Mouse (Mus musculus): ENCODE measurements at regions not wholly inside any gene's neighbourhood (a gene's known extent, or its start where the extent isn't known, plus 50 kb on each side); places are given as distances from the start of the nearest gene placed in this dataset.

DNA sequence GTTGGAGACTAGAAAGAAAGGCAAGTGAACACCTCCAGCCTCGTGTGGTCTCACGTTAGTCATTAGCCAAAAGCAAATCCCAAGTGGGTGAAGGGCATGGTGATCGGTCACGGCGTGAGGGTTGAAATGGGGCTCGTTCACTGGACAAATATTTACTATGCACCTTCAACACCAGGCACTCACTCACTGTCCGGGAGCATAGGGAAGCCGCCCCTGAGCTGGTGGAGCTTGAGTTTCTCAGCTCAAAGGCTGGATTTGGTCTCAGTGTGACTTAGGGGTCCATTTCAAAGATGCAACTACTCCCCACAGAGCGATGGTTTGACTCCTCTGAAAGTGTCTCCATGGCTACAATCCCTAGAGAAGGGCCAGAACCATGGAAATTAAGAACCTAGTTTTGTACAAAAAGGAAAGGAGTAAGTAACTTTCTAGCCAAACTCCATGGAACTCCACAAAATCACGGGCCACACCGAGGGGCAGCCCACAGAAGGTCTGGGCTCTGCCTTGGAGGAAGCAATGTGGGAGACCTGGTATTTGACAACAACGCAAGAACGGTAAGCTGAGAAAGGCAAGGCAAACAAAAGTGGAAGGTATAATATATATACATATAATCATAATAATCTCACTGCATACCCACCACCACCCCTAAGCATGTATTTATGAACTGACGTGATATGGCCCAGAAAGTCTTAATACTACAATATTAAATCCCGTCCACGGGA lies 318.8 kb upstream of the Noct start:
- Histone ChIP-seq H3K9me3 (replicated peaks) (no peaks in the 10 kb centered on the region; the same call in 1 of the 2 replicates), H3K36me3 (replicated peaks) (no peaks in the 10 kb centered on the region), H3K4me3 (ENCODE audit: low read depth, low read length) (no peak overlapping the region), H3K4me1 (ENCODE audit: insufficient read depth, low read depth, low read length) (no peaks in the 10 kb centered on the region), H3K27me3 (ENCODE audit: insufficient read depth, low read length) (no peaks in the 10 kb centered on the region)
- TF ChIP-seq TAL1 (conservative IDR thresholded peaks at IDR 0.05; ENCODE audit: low read depth, low read length), result no peak
- no peak for TF ChIP-seq GATA2 (IDR thresholded peaks at IDR 0.05; ENCODE audit: borderline replicate concordance, low read depth, low read length)
- no peak for TF ChIP-seq CTCF (IDR thresholded peaks at IDR 0.05; ENCODE audit: low read depth, low read length)
- no peak for TF ChIP-seq POLR2AphosphoS5 (IDR thresholded peaks at IDR 0.05; ENCODE audit: insufficient replicate concordance, low read depth, low read length)
- no peak for TF ChIP-seq GATA1 (IDR thresholded peaks at IDR 0.05; ENCODE audit: borderline replicate concordance, low read length)
- DNase-seq (ENCODE audit: low spot score), result no peak
- ATAC-seq (ENCODE audit: extremely low read depth, insufficient number of reproducible peaks, low FRiP score, poor library complexity, severe bottlenecking), result no peak

DNA sequence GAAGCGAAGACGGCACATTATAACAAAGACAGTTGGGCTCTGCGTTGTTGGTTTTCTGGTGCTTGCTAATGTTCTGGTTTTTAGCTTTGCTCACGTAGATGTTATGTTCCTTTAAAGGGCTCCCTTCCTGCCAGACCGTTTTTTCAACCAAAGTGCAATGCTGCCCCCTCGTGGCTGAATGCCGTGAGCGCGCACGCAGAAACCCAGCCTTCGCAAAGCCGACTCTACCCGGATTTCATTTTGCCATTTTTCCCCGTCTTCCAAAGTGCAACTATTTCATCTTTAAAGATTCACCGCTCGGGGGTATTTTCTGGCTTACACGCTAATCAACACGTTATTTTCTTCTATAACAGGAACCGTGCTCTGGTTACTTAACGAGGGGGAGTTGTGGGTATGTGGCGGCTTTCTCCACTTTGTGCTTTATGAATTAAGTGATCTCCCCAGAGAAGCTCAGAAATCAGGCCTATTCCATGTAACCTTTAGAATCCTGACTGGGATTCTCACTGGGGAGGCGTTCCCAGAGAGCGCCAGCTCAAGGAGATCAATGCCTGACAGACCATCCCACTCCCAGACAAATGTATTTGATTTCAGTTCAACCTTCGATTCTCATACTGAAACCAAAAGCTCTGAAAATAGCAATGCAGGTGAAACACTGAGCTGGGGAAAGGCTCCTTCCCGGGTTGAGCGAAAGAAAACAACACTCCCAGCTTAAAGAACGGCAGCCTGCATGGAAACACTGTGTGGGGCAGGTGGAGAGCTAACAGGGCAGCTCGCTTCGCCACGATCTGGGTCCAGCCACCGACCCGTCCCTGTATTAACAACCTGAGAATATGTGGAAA lies 318.0 kb upstream of the Noct start:
- H3K4me1 ChIP-seq (ENCODE audit: insufficient read depth, low read depth, low read length), result no peaks in the 10 kb centered on the region
- TF ChIP-seq TAL1 (conservative IDR thresholded peaks at IDR 0.05; ENCODE audit: low read depth, low read length) (no peak), POLR2AphosphoS5 (IDR thresholded peaks at IDR 0.05; ENCODE audit: insufficient replicate concordance, low read depth, low read length) (no peak), GATA2 (IDR thresholded peaks at IDR 0.05; ENCODE audit: borderline replicate concordance, low read depth, low read length) (no peak), CTCF (IDR thresholded peaks at IDR 0.05; ENCODE audit: low read depth, low read length) (peak; percentile 36), GATA1 (IDR thresholded peaks at IDR 0.05; ENCODE audit: borderline replicate concordance, low read length) (no peak)
- no peaks in the 10 kb centered on the region; the same call in 1 of the 2 replicates for H3K9me3 ChIP-seq (replicated peaks)
- no peak for ATAC-seq (ENCODE audit: extremely low read depth, insufficient number of reproducible peaks, low FRiP score, poor library complexity, severe bottlenecking)
- peak; percentile 19 for DNase-seq (ENCODE audit: low spot score)
- no peaks in the 10 kb centered on the region for H3K27me3 ChIP-seq (ENCODE audit: insufficient read depth, low read length)
- H3K4me3 ChIP-seq (ENCODE audit: low read depth, low read length), result no peak overlapping the region
- H3K36me3 ChIP-seq (replicated peaks), result no peaks in the 10 kb centered on the region

DNA sequence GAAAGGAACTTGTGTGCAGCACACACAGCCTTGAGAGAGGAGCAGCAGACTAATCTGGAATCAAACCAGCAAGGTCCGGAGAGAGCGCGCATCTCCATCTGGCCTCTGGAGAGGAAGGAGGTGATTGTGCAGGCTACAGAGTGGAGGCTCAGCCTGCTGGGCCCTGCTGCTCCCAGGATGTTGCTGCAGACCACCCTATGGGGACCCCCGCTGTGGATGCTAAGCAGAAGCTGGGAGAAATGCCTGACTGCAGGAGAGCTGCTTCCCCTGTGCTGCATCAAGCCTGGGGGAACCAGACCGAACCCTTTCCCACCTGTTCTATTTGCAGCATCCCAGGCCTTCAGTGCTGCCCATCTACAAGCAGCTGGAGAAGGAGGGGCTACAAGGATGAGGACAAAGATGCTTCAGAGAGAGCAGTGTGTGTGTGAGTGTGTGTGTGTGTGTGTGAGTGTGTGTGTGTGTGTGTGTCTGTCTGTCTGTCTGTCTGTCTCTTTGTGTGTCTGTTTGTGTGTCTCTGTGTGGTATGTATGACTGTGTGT lies 311.2 kb upstream of the Noct start:
- TF ChIP-seq GATA1 (IDR thresholded peaks at IDR 0.05; ENCODE audit: borderline replicate concordance, low read length) (no peak), POLR2AphosphoS5 (IDR thresholded peaks at IDR 0.05; ENCODE audit: insufficient replicate concordance, low read depth, low read length) (no peak), GATA2 (IDR thresholded peaks at IDR 0.05; ENCODE audit: borderline replicate concordance, low read depth, low read length) (no peak), CTCF (IDR thresholded peaks at IDR 0.05; ENCODE audit: low read depth, low read length) (no peak)
- Histone ChIP-seq H3K36me3 (replicated peaks) (no peaks in the 10 kb centered on the region), H3K9me3 (replicated peaks) (peaks cover 11% of the 10 kb centered on the region), H3K4me1 (ENCODE audit: insufficient read depth, low read depth, low read length) (no peaks in the 10 kb centered on the region), H3K27me3 (ENCODE audit: insufficient read depth, low read length) (no peaks in the 10 kb centered on the region), H3K4me3 (ENCODE audit: low read depth, low read length) (no peak overlapping the region)
- DNase-seq (ENCODE audit: low spot score) (no peak), ATAC-seq (ENCODE audit: extremely low read depth, insufficient number of reproducible peaks, low FRiP score, poor library complexity, severe bottlenecking) (no peak)

DNA sequence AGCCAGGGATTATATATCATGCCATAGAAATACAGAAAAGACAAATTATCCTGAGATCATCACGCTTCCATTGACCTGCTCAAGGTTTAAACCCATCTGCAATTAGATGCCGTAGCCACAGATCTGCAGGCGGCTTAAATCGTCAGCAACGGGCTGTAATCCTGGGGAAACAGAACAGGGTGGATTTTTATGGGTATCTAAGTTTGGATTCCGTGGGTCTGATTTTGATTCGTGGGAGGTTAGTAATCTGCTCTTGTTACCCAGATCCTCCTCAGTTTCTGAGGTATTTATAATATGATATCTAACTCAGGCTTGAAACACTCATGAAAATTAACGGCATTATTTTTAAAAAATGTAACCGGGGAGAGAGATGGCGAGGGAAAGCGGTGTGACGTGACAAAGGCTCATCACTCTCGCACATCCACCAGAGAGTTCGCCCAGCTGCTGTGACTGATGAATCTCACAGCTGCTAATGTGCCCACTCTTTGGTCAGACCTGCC lies 309.3 kb upstream of the Noct start:
- TF ChIP-seq GATA1 (IDR thresholded peaks at IDR 0.05; ENCODE audit: borderline replicate concordance, low read length) (no peak), CTCF (IDR thresholded peaks at IDR 0.05; ENCODE audit: low read depth, low read length) (no peak), GATA2 (IDR thresholded peaks at IDR 0.05; ENCODE audit: borderline replicate concordance, low read depth, low read length) (no peak), TAL1 (conservative IDR thresholded peaks at IDR 0.05; ENCODE audit: low read depth, low read length) (no peak), POLR2AphosphoS5 (IDR thresholded peaks at IDR 0.05; ENCODE audit: insufficient replicate concordance, low read depth, low read length) (no peak)

DNA sequence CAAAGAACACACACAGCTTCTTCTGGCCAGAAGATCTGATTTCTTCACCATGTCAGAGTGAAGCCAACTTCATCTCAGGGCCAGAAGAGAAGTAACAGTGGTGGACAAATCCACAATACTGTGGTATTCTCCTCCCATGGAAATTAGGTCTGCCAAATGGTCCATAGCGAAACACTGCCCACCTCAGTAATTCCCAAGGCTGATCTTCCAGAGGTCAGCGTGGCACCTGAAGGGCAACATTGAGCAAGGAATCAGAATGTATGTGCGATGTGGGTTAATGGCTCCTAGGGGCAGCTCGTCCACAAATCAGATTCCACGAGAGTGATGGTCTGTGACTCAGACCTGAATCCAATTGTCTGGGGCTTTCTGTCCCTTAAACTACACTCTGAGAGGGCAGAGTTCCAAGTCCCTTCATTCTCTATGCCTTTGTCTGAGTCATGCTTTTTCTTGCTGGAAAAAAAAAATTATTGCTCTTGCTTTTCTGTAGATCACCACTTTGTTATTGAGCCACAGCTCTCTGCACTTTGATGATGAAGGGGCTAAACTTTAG lies 307.9 kb upstream of the Noct start:
- no peak for DNase-seq (ENCODE audit: low spot score)

More for the DNA sequence above, 309.3 kb upstream of the Noct start:
- no peak overlapping the region for H3K4me3 ChIP-seq (ENCODE audit: low read depth, low read length)
- DNase-seq (ENCODE audit: low spot score) (no peak), ATAC-seq (ENCODE audit: extremely low read depth, insufficient number of reproducible peaks, low FRiP score, poor library complexity, severe bottlenecking) (no peak)
- peaks cover 15% of the 10 kb centered on the region for H3K9me3 ChIP-seq (replicated peaks)
- H3K36me3 ChIP-seq (replicated peaks), result no peaks in the 10 kb centered on the region
- no peaks in the 10 kb centered on the region for H3K4me1 ChIP-seq (ENCODE audit: insufficient read depth, low read depth, low read length)
- H3K27me3 ChIP-seq (ENCODE audit: insufficient read depth, low read length), result no peaks in the 10 kb centered on the region

More for the DNA sequence above, 307.9 kb upstream of the Noct start:
- Histone ChIP-seq H3K4me1 (ENCODE audit: insufficient read depth, low read depth, low read length) (no peaks in the 10 kb centered on the region), H3K4me3 (ENCODE audit: low read depth, low read length) (no peak overlapping the region), H3K27me3 (ENCODE audit: insufficient read depth, low read length) (no peaks in the 10 kb centered on the region), H3K9me3 (replicated peaks) (peaks cover 15% of the 10 kb centered on the region), H3K36me3 (replicated peaks) (no peaks in the 10 kb centered on the region)
- no peak for TF ChIP-seq GATA1 (IDR thresholded peaks at IDR 0.05; ENCODE audit: borderline replicate concordance, low read length)
- TF ChIP-seq POLR2AphosphoS5 (IDR thresholded peaks at IDR 0.05; ENCODE audit: insufficient replicate concordance, low read depth, low read length), result no peak
- TF ChIP-seq GATA2 (IDR thresholded peaks at IDR 0.05; ENCODE audit: borderline replicate concordance, low read depth, low read length), result no peak
- no peak for TF ChIP-seq TAL1 (conservative IDR thresholded peaks at IDR 0.05; ENCODE audit: low read depth, low read length)
- no peak for TF ChIP-seq CTCF (IDR thresholded peaks at IDR 0.05; ENCODE audit: low read depth, low read length)
- no peak for ATAC-seq (ENCODE audit: extremely low read depth, insufficient number of reproducible peaks, low FRiP score, poor library complexity, severe bottlenecking)
